Mouse (Mus musculus): ENCODE measurements at regions not wholly inside any gene's neighbourhood (a gene's known extent, or its start where the extent isn't known, plus 50 kb on each side); places are given as distances from the start of the nearest gene placed in this dataset.

DNA sequence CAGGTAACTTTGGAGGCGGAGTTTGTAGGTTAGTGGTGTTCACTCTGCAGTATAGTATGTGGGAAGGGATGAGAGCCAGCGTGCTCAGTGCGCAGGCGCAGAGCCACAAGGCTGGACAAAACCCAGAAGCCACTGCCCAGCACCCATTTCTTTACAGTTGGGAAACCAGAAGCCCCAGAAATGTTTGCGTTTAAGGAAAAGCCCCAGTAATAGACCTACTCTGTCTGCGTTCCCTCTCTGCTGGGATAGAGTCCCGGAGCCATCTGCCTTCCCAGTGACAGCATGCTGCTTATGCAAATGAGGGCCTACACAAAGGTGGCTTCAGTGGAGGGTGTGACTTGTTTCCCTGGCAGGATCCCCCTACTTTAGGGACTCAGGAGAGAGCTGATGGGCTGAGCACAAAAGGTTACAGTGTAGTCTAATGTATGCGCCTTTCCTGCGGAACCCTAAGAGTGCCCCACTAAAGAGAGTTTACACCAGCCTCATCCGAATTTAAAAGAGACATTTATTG lies 456.0 kb downstream of the Irx1 start:
- no peak for DNase-seq (ENCODE audit: low spot score)

DNA sequence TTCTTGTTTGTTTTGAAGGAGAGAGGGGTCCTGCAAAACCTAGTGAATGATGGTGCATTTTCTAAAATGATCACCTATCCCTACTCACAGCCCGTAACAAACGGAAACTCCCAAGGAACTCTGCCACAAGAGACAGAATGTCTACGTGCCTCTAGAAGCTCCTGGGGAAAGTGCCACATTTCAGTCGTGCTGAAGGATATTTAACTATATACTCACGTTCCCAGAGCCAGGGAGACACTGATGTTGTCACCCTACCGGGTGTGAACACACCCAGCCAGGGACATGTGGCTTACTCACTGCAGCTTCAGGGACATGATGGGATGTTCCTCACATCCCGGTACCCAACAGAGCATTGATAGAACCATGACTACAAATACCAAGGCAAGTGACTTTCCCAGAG lies 456.7 kb downstream of the Irx1 start:
- no peak for DNase-seq (ENCODE audit: low spot score)

DNA sequence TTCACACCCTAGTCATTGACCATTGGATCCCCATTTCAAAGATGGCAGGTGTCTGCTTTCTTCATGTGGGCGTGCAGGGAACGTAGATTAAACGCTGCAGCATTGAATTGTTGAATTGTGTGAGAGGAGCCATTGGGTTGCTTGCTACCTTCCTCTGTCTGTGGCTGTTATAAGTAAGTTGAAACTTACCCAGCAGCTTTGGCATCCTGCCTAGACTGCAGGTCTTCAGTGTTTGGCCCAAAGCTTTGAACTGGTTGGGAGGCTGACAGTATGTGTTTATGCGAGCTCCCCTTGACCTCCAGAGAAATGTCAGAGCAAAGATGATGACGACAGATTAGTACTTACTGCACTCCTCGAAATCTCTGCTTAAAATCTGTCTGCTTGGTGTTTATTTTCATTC lies 473.8 kb downstream of the Irx1 start:
- DNase-seq (ENCODE audit: low spot score) = no peak

DNA sequence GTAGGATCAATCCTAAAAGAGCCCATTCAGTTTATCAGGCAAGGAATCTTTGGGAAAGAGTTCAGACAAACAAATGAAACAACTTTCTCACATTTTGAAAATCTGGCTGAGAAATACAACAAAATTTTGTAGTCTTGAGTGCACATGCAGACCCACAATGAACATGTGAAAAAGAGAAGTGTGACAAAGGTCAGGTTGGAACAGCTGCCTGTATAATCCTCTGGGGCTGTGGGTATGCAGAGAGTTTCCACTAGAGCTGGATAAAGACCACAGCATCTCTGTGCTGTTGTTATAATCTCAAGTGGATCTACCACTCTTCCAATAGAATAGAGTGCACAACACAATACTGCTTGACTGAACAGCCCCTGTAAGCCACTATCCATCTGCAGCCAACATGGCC lies 482.3 kb downstream of the Irx1 start:
- DNase-seq (ENCODE audit: low spot score) = no peak

DNA sequence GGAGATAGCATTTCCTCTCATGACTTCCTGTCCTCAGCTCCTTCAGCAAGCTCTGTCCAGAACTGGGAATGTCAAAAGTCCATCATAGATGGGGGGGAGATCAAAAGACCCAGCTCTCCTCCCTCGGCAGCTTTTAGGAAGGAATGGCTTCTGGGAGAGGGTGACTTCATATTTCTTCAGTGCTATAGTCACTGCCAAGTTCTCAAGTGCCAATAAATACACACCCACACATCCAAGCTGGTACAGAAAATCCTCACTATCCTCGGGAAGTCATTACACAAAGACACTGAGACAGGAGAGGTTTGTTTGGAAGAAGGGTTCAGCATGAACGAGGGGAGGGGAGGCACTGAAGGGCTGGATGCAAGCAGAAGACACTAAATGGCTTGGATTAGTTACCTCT lies 502.0 kb downstream of the Irx1 start:
- no peak for DNase-seq (ENCODE audit: low spot score)

DNA sequence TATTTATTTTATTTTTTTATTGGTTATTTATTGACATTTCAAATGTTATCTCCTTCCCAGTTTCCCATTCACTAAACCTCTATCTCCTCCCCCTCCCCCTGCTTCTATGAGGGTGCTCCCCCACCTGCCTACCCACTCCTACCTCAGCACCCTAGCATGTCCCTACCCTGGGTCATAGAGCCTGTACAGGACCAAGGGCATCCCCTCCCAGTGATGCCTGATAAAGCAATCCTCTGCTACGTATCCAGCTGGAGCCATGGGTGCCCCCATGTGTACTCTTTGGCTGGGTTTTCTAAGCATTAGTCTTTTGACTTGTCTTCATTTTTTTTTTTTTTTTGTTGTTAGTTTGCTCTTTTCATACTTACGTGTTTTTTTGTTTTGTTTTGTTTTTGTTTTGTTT lies 502.9 kb downstream of the Irx1 start:
- DNase-seq (ENCODE audit: low spot score) = no peak

DNA sequence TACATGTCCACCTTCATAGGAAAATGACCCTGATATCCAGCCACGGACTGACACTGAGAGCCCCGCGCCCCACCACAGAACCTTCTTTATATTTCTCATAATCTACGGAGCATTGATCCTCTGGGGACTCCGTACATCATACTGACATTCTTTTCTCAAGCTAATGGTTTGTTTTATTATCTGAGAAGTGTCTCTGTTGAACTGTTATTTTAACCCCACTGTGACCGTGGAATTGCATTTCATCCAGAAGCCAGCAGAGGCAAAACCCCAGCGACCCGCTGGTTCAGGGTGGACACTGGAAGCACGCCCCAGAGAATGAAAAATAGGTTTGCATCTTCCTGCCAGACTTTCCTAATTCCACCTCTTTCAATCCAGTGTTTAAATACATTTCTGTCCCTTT lies 503.4 kb downstream of the Irx1 start:
- no peak for DNase-seq (ENCODE audit: low spot score)

DNA sequence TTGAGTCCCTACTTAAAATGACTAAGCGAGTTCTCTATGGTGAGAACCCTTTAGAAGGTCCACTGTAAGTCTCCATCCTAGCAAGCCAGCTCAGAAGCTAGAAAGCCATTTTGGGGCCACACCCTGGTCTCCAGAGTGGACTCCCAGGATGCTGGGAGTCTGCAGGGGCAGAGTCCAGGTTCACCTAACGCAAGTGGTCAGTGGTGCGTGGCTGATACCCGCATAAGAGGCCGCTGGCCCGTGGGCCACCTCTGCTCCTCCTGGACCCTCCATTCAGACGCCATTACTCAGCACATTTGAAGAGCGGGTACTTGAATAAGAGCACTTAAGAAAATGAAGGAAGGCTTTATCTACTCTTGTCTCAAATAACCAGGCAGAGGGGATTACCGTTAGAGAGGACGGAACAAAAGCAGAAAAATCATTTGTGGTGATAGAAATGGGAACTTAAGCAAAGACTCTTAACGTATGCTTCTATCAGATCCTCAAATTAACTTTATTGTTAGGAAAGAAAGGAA lies 504.4 kb downstream of the Irx1 start:
- DNase-seq (ENCODE audit: low spot score) = no peak

DNA sequence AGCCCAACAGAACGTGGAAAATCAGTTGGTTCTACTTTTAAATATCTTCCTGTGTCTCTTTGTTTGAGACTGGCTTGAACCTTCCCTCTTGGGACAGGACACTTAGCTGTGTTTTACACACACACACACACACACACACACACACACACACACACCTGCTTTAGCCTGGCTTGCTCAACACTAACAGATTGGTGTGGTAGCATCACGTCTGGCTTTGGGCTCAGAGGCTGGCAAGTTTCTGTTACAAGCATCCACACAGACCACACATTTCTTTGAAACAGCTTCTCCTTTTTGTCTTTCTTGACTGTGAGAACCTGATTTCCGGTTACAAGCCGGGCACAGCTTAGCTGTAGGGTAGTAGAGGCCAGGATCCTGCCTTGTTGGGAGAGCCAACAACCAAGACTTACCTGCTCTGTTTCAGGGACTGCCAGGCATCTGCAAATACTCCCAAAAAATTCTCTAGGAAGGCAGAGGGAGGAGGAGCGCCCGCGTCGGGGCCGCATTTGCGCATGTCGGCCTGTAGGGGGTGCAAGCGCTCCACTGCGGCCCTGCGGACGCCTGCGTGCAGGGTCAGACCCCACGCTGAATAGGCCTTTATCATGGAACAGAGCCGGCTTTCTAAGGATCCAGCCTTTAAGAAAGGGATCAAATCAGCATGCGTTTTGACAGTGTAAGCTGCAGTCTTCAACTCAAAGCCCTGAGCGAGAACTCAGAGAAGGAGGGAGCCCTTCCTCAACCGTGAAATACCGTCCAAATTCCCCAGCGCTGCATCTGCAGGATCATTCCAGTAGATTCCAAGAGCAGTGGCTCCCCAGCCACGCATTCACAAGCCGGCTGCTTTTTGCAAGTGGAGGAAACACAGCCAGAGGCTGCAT lies 505.2 kb downstream of the Irx1 start:
- DNase-seq (ENCODE audit: low spot score) = peak; percentile 19

DNA sequence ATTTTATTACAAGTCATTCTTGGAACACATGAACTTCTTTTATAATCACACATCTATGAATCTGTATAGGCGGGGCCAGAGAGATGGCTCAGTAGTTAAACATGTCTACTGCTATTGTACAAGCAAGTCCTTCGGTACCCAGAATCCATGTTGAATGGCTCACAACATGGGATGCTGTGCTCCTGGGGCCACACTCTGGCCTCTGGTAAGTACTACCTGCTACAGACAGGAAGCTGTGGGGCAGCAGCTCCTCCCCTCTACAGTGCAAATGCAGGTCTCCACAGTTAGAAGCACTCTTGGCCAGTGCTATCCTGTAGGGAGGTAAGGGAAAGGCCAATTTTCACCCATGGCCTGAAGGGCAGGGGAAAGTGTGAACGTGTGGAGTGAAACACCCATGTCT lies 506.0 kb downstream of the Irx1 start:
- DNase-seq (ENCODE audit: low spot score) = no peak

DNA sequence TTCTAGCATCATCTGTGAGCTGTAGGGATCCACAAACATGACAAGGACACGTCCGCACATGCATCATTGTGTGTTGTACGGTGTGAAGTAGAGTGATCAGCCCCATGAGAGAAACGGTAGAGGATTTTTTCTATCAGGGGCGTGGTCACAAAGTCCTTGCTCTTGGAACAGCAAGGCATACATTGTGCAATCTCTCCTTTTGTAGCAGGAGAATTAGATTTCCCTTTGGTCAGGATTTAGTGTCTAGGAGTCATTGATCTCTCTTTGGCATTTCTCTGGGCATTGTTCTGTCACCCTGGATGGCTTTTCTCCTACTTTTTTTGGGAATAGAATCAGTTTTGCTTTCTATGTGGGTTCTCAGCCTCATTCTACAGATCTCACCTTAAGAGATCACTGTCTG lies 511.3 kb downstream of the Irx1 start:
- DNase-seq (ENCODE audit: low spot score) = no peak

DNA sequence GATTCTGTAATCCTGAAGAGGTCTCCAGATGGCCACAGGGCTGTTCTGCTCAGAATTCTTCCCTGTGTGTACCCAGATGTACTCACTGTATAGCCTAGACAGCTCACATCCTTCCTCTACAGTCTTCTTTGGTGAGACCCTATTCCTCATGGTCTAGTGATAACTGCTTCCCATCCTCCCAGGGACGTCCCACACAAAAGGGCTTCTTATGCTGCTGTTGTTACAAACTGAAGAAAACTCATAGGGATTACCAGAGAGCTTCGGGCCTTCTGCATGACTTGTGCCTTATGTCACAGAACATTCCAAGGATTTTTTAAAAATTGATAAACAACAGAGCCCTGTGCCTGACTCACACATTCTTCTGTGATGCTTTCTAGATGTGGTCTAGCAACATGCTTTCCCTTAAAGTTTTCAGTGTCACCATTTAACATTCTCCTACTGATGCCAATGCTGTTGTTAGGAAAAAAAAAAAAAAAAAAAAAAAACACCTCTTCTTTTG lies 525.9 kb downstream of the Irx1 start:
- DNase-seq (ENCODE audit: low spot score) = no peak

DNA sequence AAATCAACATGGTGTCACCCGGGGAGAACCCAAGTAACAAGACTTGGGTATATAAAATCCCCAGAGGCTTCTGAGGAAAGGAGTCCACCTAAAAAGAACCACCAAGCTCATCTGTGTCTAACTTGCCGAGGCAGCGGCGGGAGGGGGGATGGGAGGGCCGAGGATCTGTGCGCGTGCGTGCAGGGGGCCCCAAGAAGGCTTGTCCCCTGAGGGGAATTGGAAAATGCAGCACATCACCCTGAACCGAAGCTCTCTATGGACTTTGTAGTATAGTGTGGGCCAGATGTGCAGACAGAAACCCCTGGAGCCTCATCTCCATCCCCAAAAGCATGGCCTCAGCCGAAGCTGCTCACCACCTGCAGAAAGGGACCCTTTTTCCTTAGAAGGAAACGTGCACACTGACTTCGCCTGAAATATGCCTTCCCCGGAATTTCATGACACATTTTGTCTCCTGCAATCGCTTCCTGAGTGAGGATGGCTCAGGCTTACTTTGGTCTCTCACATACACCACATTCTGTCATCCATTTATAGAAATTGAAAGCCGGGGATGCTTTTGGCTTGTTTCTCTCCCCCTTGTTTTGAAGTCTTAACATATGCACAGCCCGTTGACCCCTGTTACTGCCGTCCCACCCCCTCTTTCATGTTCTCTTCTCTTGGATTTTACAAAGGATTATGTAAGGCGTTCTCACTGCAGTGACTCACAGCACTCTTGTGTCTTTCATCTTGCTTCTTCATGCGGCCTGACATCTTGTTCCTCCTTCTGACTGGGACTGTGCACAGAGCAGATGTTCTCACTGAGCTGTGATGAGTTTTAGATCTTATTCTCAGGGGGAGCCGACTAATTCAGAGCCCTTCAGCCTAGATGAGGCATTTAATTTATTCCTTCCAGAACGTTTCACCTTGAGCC lies 559.6 kb downstream of the Irx1 start:
- no peak for DNase-seq (ENCODE audit: low spot score)

DNA sequence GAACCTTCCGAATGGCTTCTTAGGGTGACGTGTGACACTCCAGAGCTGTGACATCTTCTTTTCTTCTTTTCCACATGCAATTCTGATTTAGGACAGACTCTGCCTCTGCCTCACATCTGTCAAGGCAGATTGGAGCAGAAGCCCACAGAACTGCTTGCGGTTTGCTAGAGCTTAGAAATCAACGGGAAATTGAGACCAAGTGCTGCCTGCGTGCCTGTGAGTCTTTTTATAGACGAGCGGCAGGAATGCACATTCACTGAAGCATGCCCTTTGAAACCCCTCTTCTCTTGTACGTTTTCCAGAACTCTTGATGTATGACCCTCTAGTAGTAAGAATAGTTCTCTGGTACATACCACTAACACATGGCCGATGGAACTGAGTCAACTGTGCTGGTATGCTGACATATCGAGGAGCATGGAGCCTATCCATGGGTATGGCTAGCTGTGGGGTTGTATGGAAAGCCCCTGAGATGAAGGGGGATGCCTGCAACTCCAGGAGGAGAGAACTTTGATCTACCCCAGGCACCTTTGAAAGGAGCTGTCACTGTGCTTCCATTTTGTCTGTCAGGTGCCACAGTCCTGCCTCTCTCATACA lies 552.2 kb upstream of the Adamts16 start:
- DNase-seq (ENCODE audit: low spot score) = no peak

DNA sequence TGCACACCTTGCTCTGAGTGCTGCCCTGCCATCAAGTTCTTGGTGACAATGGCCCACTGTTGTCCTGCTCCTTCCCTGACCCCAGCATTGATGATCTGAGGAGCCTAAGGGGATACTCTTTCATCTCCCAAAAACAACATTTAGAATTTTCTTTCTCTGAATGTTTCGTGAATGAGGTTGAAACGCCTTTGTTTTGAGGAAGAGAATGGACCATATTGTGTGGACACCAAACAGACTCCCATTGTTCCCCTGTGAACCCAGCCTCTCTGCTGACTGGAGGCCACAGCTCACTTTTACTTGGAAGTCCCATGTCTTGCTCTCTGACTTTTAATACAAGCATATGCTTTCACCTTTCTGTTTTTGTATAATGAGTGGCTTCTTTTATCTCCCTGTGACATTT lies 537.0 kb upstream of the Adamts16 start:
- DNase-seq (ENCODE audit: low spot score) = no peak

DNA sequence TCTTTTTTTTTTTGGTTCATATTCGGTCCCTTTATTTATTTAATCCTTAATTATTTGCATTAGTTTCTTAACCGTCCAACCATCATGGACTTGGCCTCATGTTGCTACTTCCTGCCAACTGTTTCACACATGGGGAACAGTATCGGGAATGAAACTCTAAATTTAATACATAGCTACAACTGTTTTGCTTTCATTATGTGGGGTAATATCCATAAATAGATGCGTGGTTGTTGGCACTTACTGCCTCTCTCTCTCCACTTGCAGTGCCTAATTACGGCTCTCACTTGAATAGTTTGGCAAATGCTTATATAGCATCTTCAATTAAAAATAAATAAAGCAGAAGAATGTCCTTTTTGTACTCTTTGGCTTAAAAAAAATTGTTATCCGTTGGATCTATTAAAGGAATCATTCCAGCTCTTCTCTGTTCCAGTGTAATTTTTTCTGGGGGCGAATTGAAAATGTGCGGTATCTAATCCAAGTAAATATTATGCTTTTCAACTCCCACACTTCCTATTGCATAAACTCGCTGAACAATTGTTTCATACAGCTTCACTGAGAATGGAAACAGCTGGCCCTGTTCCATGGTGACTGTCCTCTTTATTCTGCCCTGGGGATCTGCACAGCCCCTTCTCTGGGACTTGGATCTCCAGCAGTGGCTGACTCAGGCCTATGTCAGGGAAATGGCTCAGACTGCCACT lies 534.4 kb upstream of the Adamts16 start:
- DNase-seq (ENCODE audit: low spot score) = peak; percentile 67

DNA sequence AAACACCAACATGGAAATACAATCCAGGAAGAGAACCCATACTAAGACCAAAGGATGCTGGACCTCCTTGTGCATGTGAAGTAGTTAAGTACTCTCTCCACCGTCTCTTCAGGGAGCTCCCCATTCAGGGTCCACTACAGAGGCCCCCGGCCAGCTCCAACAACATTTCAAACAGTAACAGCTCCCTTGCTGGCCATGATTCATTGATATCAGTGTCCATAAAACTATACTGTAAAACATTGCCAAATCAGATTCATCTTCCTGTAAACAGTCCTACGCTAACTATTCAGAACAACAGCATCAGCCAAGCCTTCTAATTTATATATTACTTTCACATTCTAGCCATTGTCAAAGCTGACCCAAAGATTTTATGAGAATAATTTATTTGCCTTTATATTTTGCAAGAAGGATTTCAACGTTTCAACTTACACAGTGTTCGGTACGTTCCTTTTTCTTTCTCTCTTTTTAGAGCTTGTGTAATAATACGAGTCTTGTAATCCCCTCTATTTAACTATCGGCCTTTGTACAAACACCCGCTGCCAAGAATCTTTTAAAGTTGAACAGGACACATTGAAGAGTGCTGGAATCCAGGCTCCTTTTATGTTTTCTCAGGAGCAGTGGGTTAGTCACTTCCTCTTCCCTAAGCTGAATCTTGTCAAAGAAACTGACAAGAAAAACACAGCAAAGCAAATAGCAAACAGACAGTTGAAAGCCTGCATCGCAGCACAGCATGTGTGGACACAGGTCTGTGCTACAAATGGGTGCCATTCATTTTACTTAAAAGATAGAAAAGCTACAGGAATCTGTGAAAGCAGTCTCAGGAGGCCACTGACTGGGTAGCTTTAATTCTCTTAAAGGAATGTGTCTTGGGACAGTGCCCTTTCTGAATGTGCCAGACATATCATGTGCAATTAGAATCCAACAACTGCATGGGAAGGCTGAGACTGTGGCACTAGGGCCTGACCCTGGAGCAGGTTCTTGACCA lies 531.4 kb upstream of the Adamts16 start:
- DNase-seq (ENCODE audit: low spot score) = peak; percentile 21

DNA sequence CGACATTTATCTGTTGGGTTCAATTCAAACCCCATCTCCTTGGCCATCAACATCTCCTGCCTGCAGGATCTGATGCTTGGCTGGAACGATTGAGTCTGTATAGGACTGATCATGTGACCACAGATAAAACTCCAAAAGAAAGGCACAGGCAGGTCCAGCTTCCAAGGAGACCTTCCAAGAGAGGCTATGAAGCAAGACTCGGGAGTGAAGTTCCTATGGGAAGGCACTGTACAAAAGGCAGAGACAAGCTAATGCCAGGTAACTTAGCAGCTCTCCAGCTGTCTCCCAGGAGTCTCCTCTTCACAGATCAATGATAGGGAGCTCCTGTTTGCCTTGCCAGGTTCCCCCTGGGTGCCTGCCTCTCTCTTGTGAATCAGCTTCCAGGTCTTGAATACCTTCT lies 528.2 kb upstream of the Adamts16 start:
- DNase-seq (ENCODE audit: low spot score) = no peak

DNA sequence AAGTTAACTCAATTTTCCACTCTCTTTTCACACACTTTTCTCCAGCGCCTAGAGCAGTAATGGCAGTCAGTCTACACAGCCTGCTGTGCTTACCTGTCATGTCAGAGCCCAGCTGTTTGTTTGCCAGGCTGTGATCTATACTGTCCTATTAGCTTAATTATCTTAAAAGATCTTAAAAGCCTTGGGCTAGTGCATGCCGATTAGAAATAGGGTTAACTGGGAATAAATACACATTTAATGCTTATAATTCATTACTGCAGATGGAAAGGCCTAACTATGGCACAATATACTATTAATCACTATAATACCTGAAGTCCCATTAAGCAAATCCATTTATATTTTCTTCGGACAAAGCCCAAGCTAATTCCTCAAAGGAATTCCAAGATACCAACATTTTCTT lies 523.6 kb upstream of the Adamts16 start:
- no peak for DNase-seq (ENCODE audit: low spot score)

DNA sequence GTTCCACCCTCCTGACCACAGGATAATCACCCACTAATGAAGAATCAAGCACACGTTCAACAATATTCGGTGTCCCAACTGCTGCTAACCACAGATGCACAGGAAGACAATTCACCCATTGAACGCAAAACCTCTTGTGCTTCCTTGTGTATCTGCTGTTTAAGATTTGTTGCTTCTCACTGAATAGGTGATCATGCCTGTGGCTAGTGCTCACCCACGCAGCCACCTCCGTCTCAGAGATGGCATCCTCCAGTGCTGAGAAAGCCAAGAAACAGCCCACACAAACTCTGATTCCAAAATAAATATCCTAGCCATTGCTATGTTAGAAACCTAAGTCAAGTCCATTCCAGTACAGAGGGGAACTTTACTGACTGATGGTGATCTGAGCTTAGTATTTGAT lies 520.7 kb upstream of the Adamts16 start:
- DNase-seq (ENCODE audit: low spot score) = no peak

All from heart, adult 8-10 months (tissue).